Mouse (Mus musculus) C2C12 (cell line): ENCODE measurements at regions not wholly inside any gene's neighbourhood (a gene's known extent, or its start where the extent isn't known, plus 50 kb on each side); places are given as distances from the start of the nearest gene placed in this dataset.

Experiments
- CEBPB ChIP-seq: IDR thresholded peaks from one replicate; pipeline ENCODE4 v1.6.1; 2011; ENCODE audit warnings: low read depth, mild to moderate bottlenecking, control low read depth, moderate library complexity
- CTCF ChIP-seq: IDR thresholded peaks from one replicate; pipeline ENCODE4 v1.5.1; 2011; ENCODE audit not compliant: control insufficient read depth, insufficient read depth, insufficient read length
- FOSL1 ChIP-seq: IDR thresholded peaks from one replicate; pipeline ENCODE4 v1.8.0; 2011; ENCODE audit warnings: mild to moderate bottlenecking, low read length; ENCODE audit not compliant: poor library complexity, insufficient read depth, severe bottlenecking
- MAX ChIP-seq: IDR thresholded peaks from one replicate; pipeline ENCODE4 v1.6.1; 2011; ENCODE audit warnings: mild to moderate bottlenecking, control low read depth
- MYOD1 ChIP-seq: IDR thresholded peaks from one replicate; pipeline ENCODE4 v1.6.1; 2011; ENCODE audit warnings: low read depth; ENCODE audit not compliant: control insufficient read depth, insufficient read length
- MYOG ChIP-seq: IDR thresholded peaks from one replicate; pipeline ENCODE4 v1.6.1; 2011; ENCODE audit not compliant: control insufficient read depth, insufficient read length; ENCODE audit errors: extremely low read depth
- USF1 ChIP-seq: IDR thresholded peaks from one replicate; pipeline ENCODE4 v1.6.1; 2011; ENCODE audit warnings: low read depth, mild to moderate bottlenecking, control low read depth, moderate library complexity

GRCm38 (mm10) chr11:22600370-22600769 lies 88.5 kb downstream of the Tmem17 start:
- no peak for TF ChIP-seq CEBPB
- TF ChIP-seq USF1 = no peak
- no peak for TF ChIP-seq CTCF
- no peak for TF ChIP-seq MYOD1
- no peak for TF ChIP-seq FOSL1
- no peak for TF ChIP-seq MYOG
- no peak for TF ChIP-seq MAX
